Mouse (Mus musculus): ENCODE results near the gene Eya2.

Gene Eya2

DNA sequence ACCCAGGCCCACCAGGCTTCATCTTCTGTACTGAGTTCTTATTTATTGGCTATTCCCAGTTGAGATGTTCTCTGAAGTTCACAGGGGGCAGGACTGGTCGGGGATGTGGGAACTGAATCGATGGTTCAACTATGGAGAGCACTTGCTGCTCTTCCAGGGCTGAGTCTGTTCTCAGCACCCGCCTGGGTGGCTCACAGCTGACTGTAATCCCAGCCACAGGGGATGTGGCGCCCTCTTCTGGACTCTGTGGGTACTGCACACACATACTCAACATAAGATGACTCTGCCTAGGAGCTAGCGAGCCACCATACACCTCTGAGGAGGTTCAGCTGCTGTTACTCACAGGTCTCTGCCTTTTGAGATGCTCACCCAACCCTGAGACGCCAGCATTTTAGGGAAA lies 121.9 kb downstream of the Eya2 start:
- in situ Hi-C loops (cut with MboI, MseI): no loop called here

DNA sequence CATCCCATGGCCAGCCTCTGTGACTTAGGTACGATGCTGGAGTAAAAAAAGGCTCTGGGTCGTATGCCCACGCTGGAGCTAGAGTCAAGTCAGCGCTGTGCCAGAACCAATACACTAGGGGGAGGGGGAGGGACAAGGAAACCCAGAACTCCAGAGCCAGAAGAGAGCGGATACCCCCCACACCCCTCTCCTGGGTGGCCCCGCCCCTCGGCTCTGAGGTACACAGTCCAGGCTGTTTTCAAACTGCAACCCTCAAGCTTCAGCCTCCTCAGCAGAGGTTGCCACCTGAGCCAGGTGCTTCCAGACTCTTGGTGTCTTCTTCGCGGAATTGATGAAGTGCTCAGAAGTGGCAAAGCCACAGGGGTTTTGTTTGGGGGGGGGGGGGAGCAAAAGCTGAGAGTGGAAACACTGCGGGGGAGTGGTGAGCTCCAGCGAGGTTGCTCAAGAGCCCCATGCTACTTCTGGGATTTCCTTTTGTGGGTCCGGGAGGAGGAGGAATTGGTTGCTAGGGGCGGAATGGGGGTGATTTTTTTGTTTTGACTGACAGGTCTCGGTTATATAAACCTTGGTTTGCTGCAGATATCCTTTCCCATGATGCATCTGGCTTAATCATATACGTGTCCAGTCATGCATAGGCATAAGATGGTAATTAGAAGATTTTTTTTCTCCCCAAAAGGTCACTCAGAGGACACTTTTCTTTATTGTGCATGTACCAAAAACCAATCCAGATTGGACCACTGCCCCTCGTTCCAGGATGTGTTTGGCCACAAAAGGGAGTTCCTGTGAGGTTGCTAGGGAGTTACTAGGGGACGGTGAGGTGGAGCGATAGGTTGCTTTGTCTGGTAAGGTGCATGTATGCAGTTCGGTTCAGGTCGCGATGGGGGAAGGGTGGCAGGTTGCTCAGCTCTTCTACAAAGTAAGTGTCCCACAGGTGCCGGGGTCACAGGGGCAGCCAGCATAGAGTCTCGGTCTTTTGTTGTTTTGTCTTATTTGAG lies 122.6 kb downstream of the Eya2 start:
- in situ Hi-C loops (cut with MboI, MseI): no loop called here

DNA sequence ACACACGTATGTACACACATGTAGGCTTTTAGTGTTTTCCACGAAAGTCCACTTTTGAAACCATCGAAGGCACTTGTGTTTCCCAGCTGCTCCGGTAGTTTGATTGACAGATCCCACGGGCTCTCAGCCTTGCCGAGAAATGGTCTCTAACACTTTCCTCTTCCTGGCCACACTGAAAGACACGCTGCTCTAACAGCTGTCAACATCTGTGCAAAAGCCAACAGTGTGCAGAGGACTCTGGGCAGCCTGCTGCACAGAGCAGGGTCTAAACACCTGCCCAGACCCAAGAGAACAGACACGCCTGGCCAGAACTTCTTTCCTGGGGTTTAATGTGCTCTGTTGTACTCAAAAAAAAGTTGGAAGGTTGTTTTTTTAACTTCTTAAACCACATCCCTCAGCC lies 124.5 kb downstream of the Eya2 start:
- in situ Hi-C loops (cut with MboI, MseI): no loop called here

- in situ Hi-C loops (cut with MboI, MseI): no loop called here
Observed at GRCm38 (mm10) chr2:165721941-165722340, 127.1 kb downstream of the Eya2 start.

GRCm38 (mm10) chr2:165732552-165733238 lies 137.9 kb downstream of the Eya2 start:
- in situ Hi-C loops (cut with MboI, MseI): no loop called here

DNA sequence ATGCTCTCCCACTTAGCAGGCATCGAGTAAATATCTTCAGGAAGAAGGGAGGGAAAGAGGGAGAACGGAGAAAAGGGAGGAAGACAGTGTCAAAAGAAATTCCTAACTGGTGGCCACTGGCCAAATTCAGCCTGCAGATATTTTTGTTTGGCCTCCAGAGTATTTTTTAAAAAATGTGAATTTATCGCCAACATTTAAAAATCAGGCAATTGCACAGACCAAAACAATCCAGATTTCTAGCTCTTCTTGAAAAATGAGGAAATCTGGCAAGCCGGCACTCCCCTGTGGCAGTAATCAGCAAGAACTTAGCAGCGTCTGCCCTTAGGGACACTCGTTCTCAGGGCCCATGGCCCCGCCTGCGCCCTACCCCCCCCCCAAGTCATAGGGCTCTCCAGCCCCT lies 138.9 kb downstream of the Eya2 start:
- in situ Hi-C loops (cut with MboI, MseI): no loop called here

GRCm38 (mm10) chr2:165736297-165736696 lies 141.5 kb downstream of the Eya2 start:
- in situ Hi-C loops (cut with MboI, MseI): no loop called here

- in situ Hi-C loops (cut with MboI, MseI): no loop called here
Observed at GRCm38 (mm10) chr2:165740381-165740780, 145.5 kb downstream of the Eya2 start.

DNA sequence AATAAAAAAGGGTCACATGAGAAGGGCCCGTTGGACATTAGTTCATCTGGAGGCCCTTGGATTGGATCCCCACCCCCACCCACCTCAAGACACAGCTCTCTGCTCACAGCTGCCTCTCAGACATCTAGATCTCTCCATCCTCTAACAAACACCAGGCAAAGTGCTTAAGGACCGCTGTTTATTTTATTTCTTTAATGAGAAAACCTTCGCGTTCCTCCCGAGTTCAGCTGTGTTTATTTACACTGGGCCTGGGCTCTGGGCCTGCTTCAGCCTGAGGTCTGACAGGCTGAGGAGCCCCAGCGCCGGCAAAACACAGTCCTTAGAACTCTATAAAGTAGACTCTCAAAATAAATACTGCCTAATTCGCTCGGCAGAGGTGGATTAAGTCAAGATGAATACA lies 146.2 kb downstream of the Eya2 start:
- in situ Hi-C loops (cut with MboI, MseI): no loop called here

GRCm38 (mm10) chr2:165741526-165742050 lies 146.8 kb downstream of the Eya2 start:
- in situ Hi-C loops (cut with MboI, MseI): no loop called here

DNA sequence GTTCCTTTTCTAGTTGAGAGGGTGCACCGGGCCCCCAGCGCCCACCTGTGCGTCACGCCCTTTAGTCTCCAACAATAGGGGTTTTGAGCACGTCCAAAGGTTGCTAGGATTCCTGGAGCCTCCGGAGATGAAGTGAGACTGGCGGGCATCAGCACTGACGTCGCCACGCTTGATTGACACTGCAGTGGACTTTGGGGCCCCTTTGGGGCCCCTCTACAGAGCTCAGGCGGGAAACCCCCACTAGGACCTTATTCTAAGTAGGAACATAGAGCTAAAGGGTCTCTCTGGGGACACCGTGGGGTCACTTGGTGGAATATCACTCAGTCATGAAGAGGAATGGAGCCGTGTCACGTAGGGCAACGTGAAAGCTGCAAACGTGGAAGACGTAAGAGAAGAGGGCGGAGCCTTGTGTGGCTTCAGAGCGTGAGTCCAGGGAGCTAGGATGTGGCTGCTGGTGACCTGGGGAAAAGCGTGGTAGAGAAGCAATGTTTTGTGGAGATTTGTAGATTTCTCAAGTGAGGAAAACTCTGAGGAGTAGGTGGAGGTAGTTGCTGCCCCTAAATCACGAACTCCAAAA lies 147.5 kb downstream of the Eya2 start:
- in situ Hi-C loops (cut with MboI, MseI): no loop called here

- in situ Hi-C loops (cut with MboI, MseI): no loop called here
Observed at GRCm38 (mm10) chr2:165745306-165746098, 150.7 kb downstream of the Eya2 start.

GRCm38 (mm10) chr2:165747975-165748374 lies 153.1 kb downstream of the Eya2 start:
- in situ Hi-C loops (cut with MboI, MseI): no loop called here

GRCm38 (mm10) chr2:165748426-165748825 lies 153.6 kb downstream of the Eya2 start:
- in situ Hi-C loops (cut with MboI, MseI): no loop called here

- in situ Hi-C loops (cut with MboI, MseI): no loop called here
Observed at GRCm38 (mm10) chr2:165751068-165751467, 156.2 kb downstream of the Eya2 start.

- in situ Hi-C loops (cut with MboI, MseI): no loop called here
Observed at GRCm38 (mm10) chr2:165752704-165753103, 157.9 kb downstream of the Eya2 start.

GRCm38 (mm10) chr2:165757799-165758198 lies 163.0 kb downstream of the Eya2 start:
- in situ Hi-C loops (cut with MboI, MseI): no loop called here

- in situ Hi-C loops (cut with MboI, MseI): no loop called here
Observed at GRCm38 (mm10) chr2:165758534-165758933, 163.7 kb downstream of the Eya2 start.

GRCm38 (mm10) chr2:165759421-165759985 lies 164.7 kb downstream of the Eya2 start:
- in situ Hi-C loops (cut with MboI, MseI): no loop called here

GRCm38 (mm10) chr2:165768805-165769358 lies 174.1 kb downstream of the Eya2 start:
- in situ Hi-C loops (cut with MboI, MseI): no loop called here

Measured in T-helper 1 cell (primary cell).